In genomic region chr10:20204696-20205431, GRCm38 (mm10) we compare ENCODE assay signal across 9 mouse cellular contexts. TPM values are rescaled to one million over a fixed set of nuclear protein-coding genes. Genes with fewer than 3 reads are reported as not detected.
A peak's percentile ranks its signal among the peaks of the same experiment; 100 is the strongest.
DNase-seq lines count a peak whose midpoint lies in the region; ATAC-seq and TF ChIP-seq lines count a peak whose summit lies in the region.
"Had no signal": no experiment of that assay in that cellular context is flagged by ENCODE, and none has a peak within 500 bp of the region (broad histone marks: within the 10 kb centered on the region; RNA-seq: fewer than 3 reads in every experiment).

No protein-coding gene starts in this region.

- TF ChIP-seq RAD21 in CH12.LX (IDR thresholded peaks at IDR 0.05; ENCODE audit: low read depth, low read length): no peak

- H3K27me3 ChIP-seq in CH12.LX (replicated peaks): no peaks in the 10 kb centered on the region
- H3K27me3 ChIP-seq in midbrain, embryonic 14.5 days (ENCODE audit: control insufficient read depth, insufficient read depth, low read length): no peaks in the 10 kb centered on the region

- no peak for TF ChIP-seq CTCF in CH12.LX (conservative IDR thresholded peaks at IDR 0.05 in 1 of 2, IDR thresholded peaks at IDR 0.05 in 1 of 2; ENCODE audit: low read depth in 2 of 2, low read length in 2 of 2)

- in situ Hi-C loops in CH12.LX (cut with MboI; ENCODE audit: low pct_ligation_motif_present, low pct_unique_long_range_greater_than_20kb, low sequenced_read_pairs): no loop called here

- no peak overlapping the region for H3K9ac ChIP-seq in CH12.LX (ENCODE audit: insufficient read depth, low read depth)
- no peak overlapping the region for H3K9ac ChIP-seq in midbrain, embryonic 14.5 days (replicated peaks; ENCODE audit: low read length)

- TF ChIP-seq EP300 in CH12.LX (IDR thresholded peaks at IDR 0.05; ENCODE audit: low read length): no peak

- peak; percentile 35 to 41 for DNase-seq in B cell, adult 2 months
- DNase-seq in CH12.LX (ENCODE audit: extremely low read depth): no peak
- DNase-seq in midbrain, embryonic 14.5 days: no peak
- DNase-seq in cerebellum, postnatal 10 days: no peak
- DNase-seq in heart, postnatal 25 days (ENCODE audit: low spot score): no peak
- no peak for DNase-seq in left cerebral cortex, postnatal 36 days (ENCODE audit: low spot score in 2 of 2)
- DNase-seq: adrenal gland, postnatal 25 days had no signal

- no peak overlapping the region for H3K4me3 ChIP-seq in CH12.LX (replicated peaks in 1 of 3; ENCODE audit: low read depth in 2 of 3, low read length in 2 of 3, poor library complexity in 1 of 3)
- no peak overlapping the region for H3K4me3 ChIP-seq in midbrain, embryonic 14.5 days (replicated peaks; ENCODE audit: low read depth, low read length)

- ATAC-seq in inflammation-experienced regulatory T-cells, adult 6 months: peak; percentile 71
- ATAC-seq in midbrain, embryonic 14.5 days (ENCODE audit: low FRiP score, low TSS enrichment): no peak
- ATAC-seq in granulocyte monocyte progenitor cell, adult 5-6 weeks (replicated peaks; ENCODE audit: poor library complexity, severe bottlenecking): no peak

- no peaks in the 10 kb centered on the region for H3K9me3 ChIP-seq in CH12.LX (replicated peaks; ENCODE audit: low read length)
- no peaks in the 10 kb centered on the region for H3K9me3 ChIP-seq in midbrain, embryonic 14.5 days (ENCODE audit: control insufficient read depth, low read length)

- dilution Hi-C loops in CH12.LX (cut with MboI; ENCODE audit: extremely low pct_ligation_motif_present, extremely low pct_unique_long_range_greater_than_20kb, low sequenced_read_pairs): no loop called here

- TF ChIP-seq POLR2A in CH12.LX (IDR thresholded peaks at IDR 0.05; ENCODE audit: low read depth, low read length): no peak

- peak overlapping the region; percentile 74 for H3K4me2 ChIP-seq in CH12.LX (ENCODE audit: insufficient read depth, low read depth, poor library complexity, severe bottlenecking)
- peak overlapping the region; percentile 18; the same call in 1 of the 2 replicates for H3K4me2 ChIP-seq in midbrain, embryonic 14.5 days (ENCODE audit: low read length)

- no peak overlapping the region for H3K27ac ChIP-seq in CH12.LX (ENCODE audit: insufficient read depth, low read depth)
- no peak overlapping the region for H3K27ac ChIP-seq in midbrain, embryonic 14.5 days (replicated peaks; ENCODE audit: low read depth, low read length)

- 13% methylated on average over 20 of the region's 20 CpGs for WGBS in midbrain, embryonic 14.5 days

- intact Hi-C loops in heart, postnatal 25 days (cut with DNase I): no loop called here
- intact Hi-C loops in left cerebral cortex, postnatal 36 days (cut with DNase I): no loop called here

- peaks cover 0 to 8% of the 10 kb centered on the region in 2 experiments; a peak in 2 of 4 replicates for H3K4me1 ChIP-seq in CH12.LX (ENCODE audit: control insufficient read depth in 1 of 2, insufficient read depth in 2 of 2)
- H3K4me1 ChIP-seq in midbrain, embryonic 14.5 days (ENCODE audit: control insufficient read depth, insufficient read depth, low read length): no peaks in the 10 kb centered on the region

- no peaks in the 10 kb centered on the region for H3K79me2 ChIP-seq in CH12.LX (replicated peaks; ENCODE audit: control insufficient read depth, extremely low read depth, insufficient read depth, poor library complexity, severe bottlenecking)

- no peaks in the 10 kb centered on the region for H3K36me3 ChIP-seq in CH12.LX (replicated peaks in 1 of 2; ENCODE audit: control insufficient read depth in 1 of 2, insufficient read depth in 1 of 2, low read length in 1 of 2)
- no peaks in the 10 kb centered on the region for H3K36me3 ChIP-seq in midbrain, embryonic 14.5 days (ENCODE audit: control insufficient read depth, insufficient read depth, low read length)

TF ChIP-seq in CH12.LX, 34 proteins besides CTCF, POLR2A, EP300 and RAD21:
- TF ChIP-seq USF1 (IDR thresholded peaks at IDR 0.05; ENCODE audit: low read depth, low read length) (no peak), ZNF384 (IDR thresholded peaks at IDR 0.05; ENCODE audit: low read depth, low read length) (no peak), ZC3H11A (IDR thresholded peaks at IDR 0.05; ENCODE audit: low read depth, low read length) (no peak), IRF4 (IDR thresholded peaks at IDR 0.05; ENCODE audit: low read depth, low read length) (no peak), MAZ (IDR thresholded peaks at IDR 0.05; ENCODE audit: low read depth, low read length) (no peak), ZMIZ1 (IDR thresholded peaks at IDR 0.05; ENCODE audit: low read depth, low read length) (no peak), TBP (conservative IDR thresholded peaks at IDR 0.05; ENCODE audit: low read depth, low read length) (no peak), TCF12 (IDR thresholded peaks at IDR 0.05; ENCODE audit: low read depth, low read length) (no peak), NRF1 (IDR thresholded peaks at IDR 0.05; ENCODE audit: low read depth, low read length) (no peak), SMC3 (IDR thresholded peaks at IDR 0.05; ENCODE audit: low read depth, low read length) (no peak), MYC (IDR thresholded peaks at IDR 0.05; ENCODE audit: low read depth, low read length) (no peak), UBTF (IDR thresholded peaks at IDR 0.05; ENCODE audit: low read depth, low read length) (no peak), ZKSCAN1 (IDR thresholded peaks at IDR 0.05; ENCODE audit: borderline replicate concordance, low read depth, low read length) (no peak), JUND (conservative IDR thresholded peaks at IDR 0.05; ENCODE audit: low read depth, low read length) (no peak), KAT2A (IDR thresholded peaks at IDR 0.05; ENCODE audit: insufficient replicate concordance, low read length) (no peak), MAX (IDR thresholded peaks at IDR 0.05; ENCODE audit: low read length) (no peak), POLR2AphosphoS2 (IDR thresholded peaks at IDR 0.05; ENCODE audit: low read depth, low read length) (no peak), E2F4 (IDR thresholded peaks at IDR 0.05; ENCODE audit: insufficient replicate concordance, low read depth, low read length) (no peak), JUN (IDR thresholded peaks at IDR 0.05; ENCODE audit: insufficient read depth, low read depth, low read length) (no peak), NELFE (IDR thresholded peaks at IDR 0.05; ENCODE audit: low read depth, low read length) (no peak)

RNA-seq across cellular contexts. Expression of gene Map7, which starts 56.6 kb away (rescaled TPM):
- total RNA-seq in CH12.LX (2012; rRNA removed): 7.4 and 8.8 TPM in 2 replicates
- total RNA-seq in CH12.LX (2014; rRNA removed): 21.6 and 23.3 TPM in 2 replicates
- polyA plus RNA-seq in CH12.LX (2012; ENCODE audit: insufficient read length, low read depth): 31.1 and 48.0 TPM in 2 replicates
- polyA plus RNA-seq in inflammation-experienced regulatory T-cells, adult 6 months (2017; shearing (Covaris generic)): 1 to 10 TPM; 2.0 to 6.1 (median 5.4) TPM
- polyA plus RNA-seq in midbrain, embryonic 14.5 days (2014; fragmentation: Nextera tagmentation; extraction: Ambion mirVana): 5.2 and 5.3 TPM in 2 replicates
- 19.0 and 22.6 TPM in 2 replicates for total RNA-seq in granulocyte monocyte progenitor cell, adult 5-6 weeks (2014; fragmentation: Nextera tagmentation)
- total RNA-seq in granulocyte monocyte progenitor cell, adult 5-6 weeks (2017): 18.3 and 22.4 TPM in 2 replicates
- 10 to 100 TPM; 17.4 TPM for total RNA-seq in heart, postnatal 25 days (2021)
- total RNA-seq in left cerebral cortex, postnatal 36 days (2021): 100 to 1,000 TPM in 1 of 2 experiments, 10 to 100 TPM in 1; 93.5 to 134 TPM

Comparison
In these comparisons a context has a peak if more than half of its experiments do, and no peak if none do; other contexts are left out.
1. DNase-seq: peak in B cell, adult 2 months (2 of 2); none in CH12.LX (single experiment), midbrain, embryonic 14.5 days (single experiment), cerebellum, postnatal 10 days (0 of 2), heart, postnatal 25 days (single experiment) and left cerebral cortex, postnatal 36 days (0 of 2).